Mouse (Mus musculus): ENCODE measurements around the gene Siah3.

The Siah3 gene

DNA sequence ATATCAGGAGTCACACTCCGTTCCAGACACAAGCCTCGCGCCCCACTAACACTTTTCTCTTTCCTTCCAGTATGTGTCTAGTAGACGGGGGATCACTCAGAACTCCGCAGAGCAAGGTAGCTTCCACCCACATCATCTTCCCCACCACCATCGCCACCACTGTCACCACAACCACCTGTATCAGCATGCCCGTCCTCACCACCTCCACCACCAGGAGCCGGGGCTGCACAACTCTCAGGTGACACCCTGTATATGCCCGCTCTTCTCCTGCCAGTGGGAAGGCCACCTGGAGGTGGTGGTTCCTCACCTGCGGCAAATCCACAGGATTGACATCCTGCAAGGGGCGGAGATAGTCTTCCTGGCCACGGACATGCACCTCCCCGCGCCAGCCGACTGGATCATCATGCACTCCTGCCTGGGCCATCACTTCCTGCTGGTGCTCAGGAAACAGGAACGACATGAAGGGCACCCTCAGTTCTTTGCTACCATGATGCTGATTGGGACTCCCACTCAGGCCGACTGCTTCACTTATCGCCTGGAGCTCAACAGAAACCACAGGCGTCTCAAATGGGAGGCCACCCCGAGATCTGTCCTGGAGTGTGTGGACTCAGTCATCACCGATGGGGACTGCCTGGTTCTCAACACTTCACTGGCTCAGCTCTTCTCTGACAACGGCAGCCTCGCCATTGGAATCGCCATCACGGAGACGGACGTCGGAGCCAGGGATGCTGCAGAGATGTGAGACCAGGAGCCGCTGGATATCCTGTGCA, 69.8 kb downstream of the Siah3 start:
- peak; percentile 13 for DNase-seq

DNA sequence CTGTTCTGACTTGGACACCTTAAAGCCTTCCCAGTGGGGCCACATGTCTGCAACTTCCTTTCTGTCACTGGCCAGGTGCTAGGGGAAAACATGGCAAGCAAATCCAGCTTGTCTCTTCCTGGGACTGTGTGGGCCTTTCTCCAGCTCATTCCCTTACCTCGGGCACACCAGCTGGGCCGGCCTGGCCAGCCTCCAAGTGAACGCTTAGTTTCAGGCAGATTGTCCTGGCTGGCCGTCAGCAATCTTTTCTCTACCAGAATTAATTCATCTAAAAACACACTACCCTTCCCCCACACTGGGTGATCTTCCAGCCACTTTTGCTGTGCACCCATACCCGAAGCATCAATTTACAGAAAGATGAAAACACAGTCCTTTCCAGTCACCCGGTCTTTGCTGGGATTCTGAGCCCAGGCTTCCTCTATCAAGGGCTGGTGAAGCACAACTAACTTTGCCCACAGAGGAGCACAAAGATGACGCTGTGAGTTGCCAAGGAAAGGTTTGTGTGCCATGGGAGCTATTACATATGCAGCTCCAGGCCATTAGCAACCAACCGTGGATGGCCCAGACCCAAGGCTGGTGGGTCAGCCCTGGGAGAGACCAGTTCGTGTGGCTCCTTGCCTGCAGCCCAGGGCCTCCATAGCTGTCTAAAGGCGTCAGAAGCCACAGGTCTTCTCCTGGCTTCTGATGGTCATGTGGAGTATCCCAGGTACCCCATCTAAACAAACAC, 71.8 kb downstream of the Siah3 start:
- DNase-seq, result peak; percentile 12

DNA sequence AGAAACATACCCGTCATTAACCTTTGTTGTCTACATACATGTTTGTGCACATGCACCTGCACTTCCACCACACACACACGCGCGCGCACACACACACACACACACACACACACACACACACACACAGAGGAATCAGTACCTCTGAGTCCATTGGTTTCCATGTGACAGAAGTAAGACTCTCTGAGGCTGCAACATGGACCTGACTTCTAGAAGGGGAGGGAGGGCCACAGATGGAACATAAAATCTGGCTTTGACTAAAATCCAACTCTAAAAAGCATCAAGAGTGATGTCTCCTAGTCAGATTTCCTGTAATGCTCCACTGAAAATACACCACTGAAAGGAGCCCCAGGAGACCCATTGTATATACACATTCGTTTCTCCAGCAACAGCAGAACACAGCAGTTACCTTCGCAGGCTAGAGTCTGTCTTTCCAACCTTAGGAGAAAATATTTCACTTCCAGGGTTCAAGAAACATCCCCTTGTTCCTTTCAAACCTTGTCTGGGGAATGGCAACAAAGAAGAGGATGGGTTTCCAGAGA, 75.1 kb downstream of the Siah3 start:
- DNase-seq, result no peak

DNA sequence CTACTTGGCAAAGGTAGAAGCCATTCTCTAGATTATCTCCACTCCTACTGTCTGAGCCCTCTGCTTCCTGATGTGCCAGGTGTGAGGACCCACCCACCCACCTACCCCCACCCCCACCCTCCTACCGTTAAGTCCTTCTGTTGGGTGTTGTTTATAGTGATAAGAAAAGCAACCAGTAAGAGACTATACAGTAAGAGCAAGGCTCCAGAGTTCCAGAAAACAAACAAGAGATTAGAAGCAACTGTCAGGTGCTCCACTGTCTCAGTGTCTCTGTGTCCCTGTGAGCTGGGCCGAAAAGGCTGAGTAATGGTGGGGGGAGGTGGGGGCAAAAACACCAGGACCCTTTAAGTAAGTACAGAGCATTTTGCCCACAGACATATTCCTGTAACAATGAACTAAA, 83.4 kb downstream of the Siah3 start:
- DNase-seq, result no peak

DNA sequence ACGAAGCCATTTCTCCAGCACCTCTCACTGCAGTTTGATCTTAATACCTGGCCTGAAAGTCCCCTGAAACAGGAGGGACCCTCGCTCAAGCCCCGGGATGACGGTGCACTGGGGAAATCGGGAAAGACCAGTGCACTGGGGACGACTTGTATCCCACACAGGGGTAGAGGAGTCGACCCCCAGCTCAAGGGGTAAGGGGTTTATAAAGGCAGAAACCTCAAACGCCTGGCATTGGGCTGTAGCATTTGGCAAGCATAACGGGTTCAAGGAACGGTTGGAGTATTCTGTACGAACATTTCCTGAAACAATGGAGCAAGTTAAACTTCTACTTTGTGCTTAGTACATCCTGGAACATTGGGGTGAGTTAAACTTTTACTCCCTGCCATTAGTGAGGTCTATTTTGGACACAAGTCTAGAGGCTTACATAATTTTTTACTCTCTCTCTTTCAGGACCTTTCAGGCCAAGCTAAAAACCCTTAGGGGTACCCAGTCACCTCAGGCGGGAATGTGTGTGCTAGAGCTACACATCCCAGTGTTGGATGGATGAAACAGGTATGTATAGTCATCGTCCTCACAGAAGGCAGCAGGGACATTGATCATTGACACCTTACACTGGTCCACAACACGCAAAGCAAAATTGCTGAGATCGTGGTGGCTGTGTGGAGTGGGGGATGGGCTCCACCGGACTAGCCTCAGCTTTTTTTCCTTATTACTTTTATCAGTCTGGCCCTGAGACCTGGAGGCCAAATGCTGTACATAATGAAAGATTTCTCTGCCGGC, 84.6 kb downstream of the Siah3 start:
- no peak for DNase-seq

DNA sequence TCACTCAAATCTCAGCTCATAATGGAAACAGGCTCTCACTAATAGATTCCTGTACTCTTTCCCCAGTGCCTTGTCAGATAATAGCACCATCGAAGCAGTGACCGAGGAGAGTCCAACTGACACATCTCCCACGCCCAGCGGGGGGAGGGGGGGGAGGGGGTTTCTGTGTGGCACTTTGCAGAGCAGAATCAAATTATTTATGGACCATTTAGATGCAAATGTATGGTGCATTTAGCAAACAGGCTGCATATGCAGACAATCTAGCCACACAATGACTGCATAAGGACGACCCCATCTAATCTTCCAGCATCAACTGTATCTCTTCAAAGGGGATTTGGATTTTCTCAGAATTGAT, 85.2 kb downstream of the Siah3 start:
- DNase-seq, result no peak

DNA sequence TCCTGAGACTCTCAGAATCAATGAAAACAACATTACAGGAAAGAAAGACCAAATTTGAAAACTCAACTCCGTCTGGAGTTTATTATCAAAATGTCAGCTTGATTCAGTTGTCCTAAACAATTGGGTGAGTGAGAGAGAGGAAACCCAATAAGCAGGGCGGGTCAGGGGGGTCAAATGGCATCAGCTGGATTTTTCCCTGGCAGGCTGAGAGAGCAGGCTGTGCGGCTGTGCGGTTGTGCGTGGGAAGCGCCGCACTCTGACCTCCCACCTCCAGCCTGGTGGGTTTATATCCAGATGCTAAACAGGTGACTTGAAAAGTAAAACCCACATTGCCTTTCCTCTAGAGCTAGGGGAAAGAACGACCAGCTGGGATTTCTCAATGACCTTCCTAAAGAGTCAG, 85.9 kb downstream of the Siah3 start:
- no peak for DNase-seq

DNA sequence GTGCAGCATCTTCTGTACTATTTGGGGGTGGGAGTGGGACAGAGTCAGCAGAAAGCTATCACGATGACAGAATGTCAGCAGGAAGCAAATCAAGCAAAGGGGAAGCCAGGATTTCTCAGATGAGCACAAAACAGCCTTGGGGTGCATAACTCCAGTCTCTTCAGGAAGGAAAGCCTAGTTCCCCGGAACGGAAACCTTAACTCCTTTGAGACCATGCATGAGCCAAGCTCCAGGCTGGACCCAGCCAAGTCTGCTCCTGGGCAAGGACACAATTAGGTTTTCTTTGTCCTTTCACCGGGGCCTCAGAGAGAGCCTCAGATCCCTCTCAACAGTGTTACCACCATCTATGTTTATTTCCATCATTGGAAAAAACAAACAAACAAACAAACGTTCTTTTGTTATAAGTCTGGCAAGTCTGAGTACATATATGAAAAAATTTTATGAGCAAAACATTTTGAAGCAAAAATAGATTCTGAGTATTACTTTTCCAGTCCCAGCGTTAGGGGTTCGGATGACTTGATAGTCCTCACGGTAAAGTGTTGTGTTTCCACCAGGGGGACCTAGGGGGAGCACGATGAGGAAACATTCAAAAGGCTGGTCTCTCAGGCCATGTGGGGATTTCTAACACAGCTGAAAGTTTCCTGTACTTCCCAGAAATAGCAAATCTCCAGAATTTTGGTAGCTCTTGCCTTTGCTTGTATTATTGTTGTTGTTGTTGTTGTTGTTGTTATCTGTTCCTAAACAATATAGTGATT, 106.0 kb downstream of the Siah3 start:
- DNase-seq, result peak; percentile 6

DNA sequence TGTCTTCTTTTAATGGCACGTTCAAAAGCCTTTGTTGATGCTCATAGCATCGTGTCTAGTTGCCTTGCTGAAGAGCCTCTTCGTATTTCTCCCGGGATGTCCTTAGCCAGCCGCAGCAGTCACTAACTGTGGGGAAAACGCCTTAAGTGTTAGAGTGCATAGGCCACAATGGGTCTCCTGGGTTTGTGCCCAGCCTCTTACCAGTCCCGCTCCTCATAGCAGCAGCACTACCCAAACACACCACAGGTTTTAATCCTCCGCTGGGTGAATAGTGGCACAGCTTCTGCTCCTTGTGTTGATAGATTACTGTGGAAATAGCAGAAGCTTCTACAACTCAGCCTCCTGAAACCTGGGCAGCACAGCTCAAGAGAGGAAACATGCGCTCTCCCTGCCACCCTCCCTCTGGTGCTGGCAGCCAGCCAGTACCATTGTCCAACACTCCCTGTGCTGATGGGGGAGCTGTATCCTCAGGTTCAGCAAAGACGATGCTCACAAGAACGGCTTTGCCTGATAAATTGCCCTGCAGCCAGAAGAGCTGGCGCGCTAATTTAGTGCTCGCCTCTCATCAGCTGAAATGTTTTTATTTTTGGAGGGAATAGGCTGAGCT, 109.9 kb downstream of the Siah3 start:
- no peak for DNase-seq

DNA sequence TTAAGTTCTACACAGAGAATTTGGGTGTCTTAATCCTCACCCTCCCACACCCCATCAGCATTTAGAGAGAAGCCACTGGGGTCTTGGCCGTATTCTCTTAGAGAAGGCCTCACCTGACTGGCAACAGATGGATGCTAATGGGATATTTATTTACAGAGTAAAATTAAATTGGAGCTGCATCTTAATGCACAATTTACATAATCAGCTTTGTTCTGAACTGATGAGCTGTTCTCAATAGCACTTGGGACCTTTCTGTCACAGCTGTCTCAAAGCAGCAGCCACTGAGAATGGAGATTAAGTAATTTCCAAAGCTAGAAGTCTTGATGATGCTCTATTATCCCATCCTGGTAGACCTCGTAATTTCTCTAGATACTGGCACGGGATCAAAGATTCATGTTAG, 110.5 kb downstream of the Siah3 start:
- DNase-seq, result no peak

DNA sequence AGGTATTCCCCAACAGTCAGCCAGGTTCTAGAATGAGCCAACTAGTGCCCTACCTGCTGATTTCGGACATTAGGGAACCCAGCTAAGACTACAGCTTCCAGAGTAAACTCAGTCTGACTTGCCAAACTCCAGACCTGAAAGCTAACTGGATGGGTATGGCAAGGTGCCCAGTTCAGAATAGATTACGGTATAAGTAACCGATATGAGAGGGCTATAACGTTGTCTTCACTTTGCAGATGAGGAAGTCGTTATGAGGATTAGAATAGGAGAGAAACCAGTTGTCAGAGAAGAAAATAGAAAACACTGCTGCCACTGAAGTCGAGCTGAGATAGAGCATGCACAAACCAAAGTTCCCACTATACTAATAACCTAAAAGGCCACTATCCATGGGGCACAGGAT, 123.2 kb downstream of the Siah3 start:
- no peak for DNase-seq

All from thymus, postnatal 14 days (tissue).